Mouse (Mus musculus) forebrain, embryonic 15.5 days (tissue): Measurements from ENCODE around the gene Gsap. TPM values are rescaled to one million over a fixed set of nuclear protein-coding genes. Genes with fewer than 3 reads are reported as not detected.
"Not testable (repeated sequence)": the region's sequence is repeated elsewhere in the genome, so short reads cannot be mapped to it uniquely, and the experiment has no call there.

Experiments used
- ATAC-seq: fragments of 200-750 bp; cut with Nextera tagmentation; replicated peaks from 2 replicates; pipeline ENCODE4 v1.8.0; 2017; ENCODE audit warnings: mild to moderate bottlenecking, moderate TSS enrichment, moderate library complexity
- H3K27ac ChIP-seq: fragments of 300-500 bp; sonication (generic); replicated peaks from 2 replicates; pipeline ENCODE4 v1.5.1; 2015; ENCODE audit warnings: mild to moderate bottlenecking, inconsistent platforms
- H3K27me3 ChIP-seq: fragments of 300-500 bp; sonication (generic); 2 replicates; pipeline ENCODE4 v1.6.1; 2015; ENCODE audit warnings: inconsistent platforms
- H3K36me3 ChIP-seq: fragments of 300-500 bp; sonication (generic); 2 replicates; pipeline ENCODE4 v1.6.1; 2015; ENCODE audit warnings: mild to moderate bottlenecking, inconsistent platforms
- H3K4me1 ChIP-seq: fragments of 300-500 bp; sonication (generic); 2 replicates; pipeline ENCODE4 v1.6.1; 2015; ENCODE audit warnings: inconsistent platforms
- H3K4me2 ChIP-seq: fragments of 300-500 bp; sonication (generic); replicated peaks from 2 replicates; pipeline ENCODE4 v1.6.1; 2015; ENCODE audit warnings: mild to moderate bottlenecking, inconsistent platforms
- H3K4me3 ChIP-seq: fragments of 300-500 bp; sonication (generic); 2 replicates; pipeline ENCODE4 v1.5.1; 2015; ENCODE audit warnings: mild to moderate bottlenecking, inconsistent platforms
- H3K9ac ChIP-seq: fragments of 300-500 bp; sonication (generic); replicated peaks from 2 replicates; pipeline ENCODE4 v1.6.1; 2015; ENCODE audit warnings: mild to moderate bottlenecking, inconsistent platforms
- H3K9me3 ChIP-seq: fragments of 300-500 bp; sonication (generic); 2 replicates; pipeline ENCODE4 v1.6.1; 2016; ENCODE audit warnings: inconsistent platforms
- WGBS: fragments of 180-500 bp; shearing (Covaris S2); methylation state at CpG from one replicate; pipeline ENCODE4 v1.1.7; 2015; ENCODE audit warnings: mixed read lengths; 5-methylcytosine and 5-hydroxymethylcytosine counted together
- polyA plus RNA-seq: library from polyadenylated mRNA; unstranded; fragments of >200 nt; fragmentation: Nextera tagmentation; extraction: Ambion mirVana; gene quantifications from 2 replicates; pipeline ENCODE4 v1.2.1, GENCODE M21; 2015

The Gsap gene
- polyA plus RNA-seq, 1 experiment from 2014 or later: 11.8 TPM

DNA sequence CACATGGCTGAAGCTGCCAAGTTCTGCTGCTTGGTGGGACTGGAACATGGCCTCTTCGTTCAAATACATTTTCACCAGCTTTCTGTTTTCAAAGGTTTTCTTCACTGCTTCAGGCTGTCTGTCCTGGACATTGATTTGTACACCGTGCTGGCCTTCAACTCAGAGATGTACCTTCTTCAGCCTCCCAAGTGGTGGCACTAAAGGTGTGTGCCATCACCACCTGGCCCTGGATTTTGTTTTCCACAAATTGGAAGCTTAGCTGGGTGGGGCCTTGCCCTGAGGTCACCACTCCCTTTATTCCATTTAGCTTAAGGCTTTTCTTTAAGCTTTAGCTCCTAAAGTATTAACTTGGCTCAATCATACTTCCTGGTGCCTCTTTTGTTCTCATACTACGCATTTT, 22.6 kb upstream of the Gsap start:
- 85% methylated on average over 3 of the region's 3 CpGs for WGBS
- no peaks in the 10 kb centered on the region for H3K27me3 ChIP-seq

DNA sequence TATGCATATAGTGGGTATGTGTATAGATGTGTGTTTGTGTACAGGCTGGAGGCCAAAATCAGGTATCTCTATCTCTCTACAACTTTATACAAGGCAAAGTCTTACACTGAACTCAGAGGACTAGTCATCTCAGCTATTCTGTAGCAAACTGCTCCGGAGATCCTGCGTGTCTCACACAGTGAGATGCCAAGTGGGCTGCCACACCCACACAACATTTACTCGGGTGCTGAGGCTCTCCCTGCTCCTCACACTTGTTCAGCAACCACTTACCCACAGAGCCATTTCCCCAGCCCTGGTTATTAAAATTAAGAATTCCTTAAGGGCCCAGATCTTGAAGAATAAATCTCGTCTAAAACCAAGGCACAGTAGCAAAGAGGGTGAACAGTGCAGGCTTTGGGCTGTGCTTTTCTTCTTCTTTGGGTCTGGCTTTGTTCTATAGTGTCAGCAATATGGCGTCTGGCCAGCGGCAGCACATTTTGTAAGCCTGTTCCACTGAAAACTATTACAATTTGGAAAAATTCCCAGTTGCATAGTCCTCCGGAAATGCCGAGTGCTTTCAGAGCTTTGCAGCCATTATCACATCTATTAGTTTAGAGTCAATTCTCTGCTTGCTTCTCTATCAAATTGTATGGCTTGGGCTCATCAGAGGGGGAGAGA, 17.2 kb upstream of the Gsap start:
- ATAC-seq: peak; percentile 85
- no peak overlapping the region for H3K4me2 ChIP-seq
- no peaks in the 10 kb centered on the region for H3K27me3 ChIP-seq
- no peaks in the 10 kb centered on the region for H3K9me3 ChIP-seq
- H3K4me3 ChIP-seq: no peak overlapping the region
- H3K27ac ChIP-seq: peak overlapping the region; percentile 81
- 20% methylated on average over 8 of the region's 8 CpGs for whole genome bisulfite sequencing
- no peaks in the 10 kb centered on the region for H3K36me3 ChIP-seq
- no peak overlapping the region for H3K9ac ChIP-seq
- H3K4me1 ChIP-seq: peaks cover 44% of the 10 kb centered on the region

More for the DNA sequence above, 22.6 kb upstream of the Gsap start:
- Histone ChIP-seq H3K4me3 (no peak overlapping the region), H3K9me3 (no peaks in the 10 kb centered on the region), H3K4me2 (no peak overlapping the region), H3K9ac (no peak overlapping the region), H3K27ac (no peak overlapping the region), H3K36me3 (no peaks in the 10 kb centered on the region), H3K4me1 (0 out of 2 replicates have a peak, but pooled peaks cover 2% of the 10 kb centered on the region)
- ATAC-seq: no peak

DNA sequence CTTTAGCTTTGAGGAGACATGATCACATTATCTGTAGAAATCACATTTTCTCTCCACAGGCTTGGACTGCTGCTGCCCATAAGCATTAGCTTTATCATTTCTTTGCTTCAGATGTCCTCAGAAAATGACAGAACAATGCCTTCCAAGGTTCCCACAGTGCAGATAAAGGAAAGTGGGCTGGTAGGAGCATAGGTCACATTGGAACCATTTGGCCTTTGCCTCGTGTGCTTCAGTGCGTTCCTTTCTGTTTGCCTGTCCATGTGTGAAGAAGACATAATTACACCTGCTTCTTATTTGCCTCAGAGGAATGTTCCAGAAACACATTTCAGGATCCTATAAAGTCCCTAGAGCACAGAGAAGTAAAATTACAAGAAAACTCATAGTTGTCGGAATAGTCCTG, 16.7 kb upstream of the Gsap start:
- H3K4me1 ChIP-seq: peaks cover 44% of the 10 kb centered on the region
- H3K4me2 ChIP-seq: no peak overlapping the region
- H3K27me3 ChIP-seq: no peaks in the 10 kb centered on the region
- peak overlapping the region; percentile 81 for H3K27ac ChIP-seq
- no peaks in the 10 kb centered on the region for H3K36me3 ChIP-seq
- peak; percentile 20 for ATAC-seq
- 40% methylated on average over 3 of the region's 3 CpGs for WGBS
- H3K4me3 ChIP-seq: no peak overlapping the region
- no peaks in the 10 kb centered on the region for H3K9me3 ChIP-seq
- H3K9ac ChIP-seq: no peak overlapping the region

DNA sequence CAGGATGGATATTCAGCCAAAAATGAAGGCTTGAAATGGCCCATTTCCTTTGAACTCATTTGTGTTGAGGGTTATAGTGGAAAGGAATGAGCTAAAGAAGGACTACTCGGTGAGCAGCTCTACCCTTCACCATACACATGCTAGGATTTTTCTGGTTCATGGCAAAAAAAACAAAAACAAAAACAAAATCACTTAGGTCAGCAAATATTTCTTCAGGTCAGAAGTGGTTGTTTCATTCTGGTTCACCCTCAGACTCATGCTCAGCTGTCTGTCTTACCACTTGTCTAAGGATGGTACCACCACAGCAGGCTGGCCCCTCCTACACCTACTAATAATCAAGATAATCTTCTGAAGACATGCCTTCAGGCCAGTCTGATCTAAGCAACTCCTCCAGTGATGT, 16.2 kb upstream of the Gsap start:
- peaks cover 44% of the 10 kb centered on the region for H3K4me1 ChIP-seq
- no peaks in the 10 kb centered on the region for H3K36me3 ChIP-seq
- WGBS: 70% methylated on average over 1 of the region's 1 CpGs
- no peaks in the 10 kb centered on the region for H3K9me3 ChIP-seq
- no peak for ATAC-seq
- H3K27me3 ChIP-seq: no peaks in the 10 kb centered on the region
- no peak overlapping the region for H3K9ac ChIP-seq
- H3K4me2 ChIP-seq: no peak overlapping the region
- peak overlapping the region; percentile 81; the same call in 1 of the 2 replicates for H3K27ac ChIP-seq
- H3K4me3 ChIP-seq: no peak overlapping the region

DNA sequence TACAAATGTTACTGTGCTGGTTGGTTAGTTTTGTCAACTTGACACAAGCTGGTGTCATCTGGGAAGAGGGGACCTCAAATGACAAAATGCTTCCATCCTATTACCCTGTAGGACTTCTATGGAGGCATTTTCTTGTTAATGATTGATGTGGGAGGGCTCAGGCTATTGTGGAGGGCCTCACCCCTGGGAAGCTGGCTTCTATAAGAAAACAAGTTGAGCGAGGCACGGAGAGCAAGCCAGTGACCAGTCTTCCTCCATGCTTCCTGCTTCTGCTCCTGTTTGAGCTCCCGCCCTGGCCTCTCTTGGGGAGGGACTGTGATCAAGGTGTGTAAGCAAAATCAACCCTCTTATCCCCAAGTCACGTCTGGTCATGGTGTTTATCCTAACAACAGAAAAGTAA, 15.6 kb upstream of the Gsap start:
- Histone ChIP-seq H3K9ac (no peak overlapping the region), H3K4me2 (no peak overlapping the region), H3K9me3 (no peaks in the 10 kb centered on the region), H3K36me3 (no peaks in the 10 kb centered on the region), H3K4me1 (peaks cover 49% of the 10 kb centered on the region), H3K27ac (peak overlapping the region; percentile 43; the same call in 1 of the 2 replicates), H3K4me3 (no peak overlapping the region), H3K27me3 (no peaks in the 10 kb centered on the region)
- WGBS: 32% methylated on average over 4 of the region's 4 CpGs
- ATAC-seq: no peak

DNA sequence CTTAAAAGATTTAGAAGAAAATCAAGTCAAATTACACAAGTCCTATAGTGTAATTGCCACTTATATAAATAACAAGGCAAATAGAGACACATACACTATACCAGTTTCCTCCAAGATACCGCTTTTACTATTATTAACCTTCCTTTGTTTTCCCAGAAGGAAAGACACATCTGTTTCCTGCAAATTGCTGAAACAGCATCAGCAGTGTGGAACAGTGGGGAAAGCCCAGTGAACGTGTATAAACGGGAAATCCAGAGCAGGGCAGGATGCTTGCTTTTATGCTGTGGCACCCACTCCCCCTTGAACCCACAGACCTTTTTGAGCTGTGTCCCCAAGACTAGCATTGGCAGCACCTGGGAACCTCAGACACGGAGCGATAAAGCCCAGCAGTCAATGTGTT, 15.2 kb upstream of the Gsap start:
- Histone ChIP-seq H3K36me3 (no peaks in the 10 kb centered on the region), H3K4me3 (no peak overlapping the region), H3K27me3 (no peaks in the 10 kb centered on the region), H3K9ac (no peak overlapping the region), H3K4me2 (no peak overlapping the region), H3K9me3 (no peaks in the 10 kb centered on the region), H3K4me1 (peaks cover 53% of the 10 kb centered on the region), H3K27ac (peak overlapping the region; percentile 78)
- 38% methylated on average over 5 of the region's 5 CpGs for WGBS
- peak; percentile 1; the same call in 1 of the 2 replicates for ATAC-seq

DNA sequence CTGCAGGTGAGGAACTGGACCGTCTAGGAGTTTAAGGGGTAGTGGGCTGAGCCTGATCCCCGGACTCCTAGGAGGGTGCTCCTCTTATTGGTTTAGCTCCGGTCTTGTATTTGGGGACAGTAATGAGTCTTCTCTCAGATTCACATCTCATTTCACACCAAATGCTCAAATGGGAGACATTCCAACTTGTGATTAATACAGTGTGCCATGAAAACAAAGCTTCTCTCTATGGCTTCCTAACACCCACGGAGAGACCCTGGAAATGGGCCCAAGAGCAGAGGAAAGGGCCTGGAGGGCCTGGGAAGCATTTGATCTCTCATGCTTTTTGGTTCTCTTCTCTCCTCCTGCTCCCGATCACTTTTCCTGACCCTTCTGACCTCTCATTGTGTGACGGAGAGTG, 14.7 kb upstream of the Gsap start:
- H3K27ac ChIP-seq: peak overlapping the region; percentile 78
- no peak overlapping the region for H3K4me2 ChIP-seq
- H3K36me3 ChIP-seq: no peaks in the 10 kb centered on the region
- H3K9ac ChIP-seq: no peak overlapping the region
- H3K9me3 ChIP-seq: no peaks in the 10 kb centered on the region
- H3K4me1 ChIP-seq: peaks cover 54% of the 10 kb centered on the region
- no peaks in the 10 kb centered on the region for H3K27me3 ChIP-seq
- H3K4me3 ChIP-seq: no peak overlapping the region
- peak; percentile 56 for ATAC-seq
- WGBS: 25% methylated on average over 6 of the region's 6 CpGs

DNA sequence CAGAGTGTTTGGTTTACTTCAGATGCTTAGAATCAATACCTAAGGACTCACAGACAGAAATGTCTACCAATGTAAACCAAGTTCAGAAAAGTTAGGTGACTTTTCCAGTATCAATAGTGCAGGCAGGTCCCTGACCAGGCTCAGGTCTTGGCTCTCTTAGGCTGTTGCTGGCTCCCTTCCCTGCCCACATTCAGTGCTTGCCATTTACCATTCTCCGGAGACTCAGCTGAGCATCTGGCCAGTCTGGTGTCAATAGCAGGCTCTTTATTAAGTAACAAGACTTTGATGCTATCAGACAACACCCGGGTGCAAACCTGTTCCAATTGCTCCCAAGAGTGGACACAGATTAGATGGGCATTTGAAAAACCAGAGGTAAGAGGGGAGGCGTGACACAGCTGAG, 13.7 kb upstream of the Gsap start:
- H3K27me3 ChIP-seq: no peaks in the 10 kb centered on the region
- H3K9me3 ChIP-seq: no peaks in the 10 kb centered on the region
- no peaks in the 10 kb centered on the region for H3K36me3 ChIP-seq
- H3K27ac ChIP-seq: peak overlapping the region; percentile 78
- no peak overlapping the region for H3K9ac ChIP-seq
- no peak overlapping the region for H3K4me3 ChIP-seq
- no peak overlapping the region for H3K4me2 ChIP-seq
- no peak for ATAC-seq
- peaks cover 54% of the 10 kb centered on the region for H3K4me1 ChIP-seq
- WGBS: 49% methylated on average over 3 of the region's 3 CpGs

GRCm38 (mm10) chr5:21175132-21176112, 10.6 kb upstream of the Gsap start:
- WGBS: 13% methylated on average over 9 of the region's 9 CpGs
- Histone ChIP-seq H3K27ac (peak overlapping the region; percentile 68), H3K4me3 (no peak overlapping the region), H3K4me1 (peaks cover 32% of the 10 kb centered on the region), H3K4me2 (no peak overlapping the region), H3K27me3 (no peaks in the 10 kb centered on the region), H3K9ac (no peak overlapping the region), H3K36me3 (no peaks in the 10 kb centered on the region), H3K9me3 (no peaks in the 10 kb centered on the region)
- peak; percentile 73 for ATAC-seq

- ATAC-seq: no peak
Observed at GRCm38 (mm10) chr5:21179496-21179895, 6.6 kb upstream of the Gsap start.

GRCm38 (mm10) chr5:21183046-21183445, 3.0 kb upstream of the Gsap start:
- H3K27ac ChIP-seq, H3K4me3 ChIP-seq, H3K9me3 ChIP-seq, H3K27me3 ChIP-seq, H3K9ac ChIP-seq, H3K4me2 ChIP-seq, H3K36me3 ChIP-seq, ATAC-seq: not testable (repeated sequence)
- peaks cover 15% of the 10 kb centered on the region for H3K4me1 ChIP-seq
- 56% methylated on average over 2 of the region's 2 CpGs for WGBS

More at GRCm38 (mm10) chr5:21179496-21179895, 6.6 kb upstream of the Gsap start:
- Histone ChIP-seq H3K4me2 (no peak overlapping the region), H3K4me3 (no peak overlapping the region), H3K9me3 (no peaks in the 10 kb centered on the region), H3K27me3 (no peaks in the 10 kb centered on the region), H3K36me3 (no peaks in the 10 kb centered on the region), H3K9ac (no peak overlapping the region), H3K4me1 (peaks cover 10% of the 10 kb centered on the region), H3K27ac (no peak overlapping the region)

GRCm38 (mm10) chr5:21186821-21187220, 766 bp downstream of the Gsap start:
- Histone ChIP-seq H3K36me3 (no peaks in the 10 kb centered on the region), H3K27me3 (no peaks in the 10 kb centered on the region), H3K4me3 (peak overlapping the region; percentile 55), H3K27ac (no peak overlapping the region), H3K4me2 (peak overlapping the region; percentile 81), H3K9me3 (no peaks in the 10 kb centered on the region), H3K9ac (peak overlapping the region; percentile 66), H3K4me1 (peaks cover 22% of the 10 kb centered on the region)
- 11% methylated on average over 4 of the region's 4 CpGs for WGBS
- ATAC-seq: peak; percentile 41
